ENCODE assay signal across 20 mouse cellular contexts in the genomic region with DNA sequence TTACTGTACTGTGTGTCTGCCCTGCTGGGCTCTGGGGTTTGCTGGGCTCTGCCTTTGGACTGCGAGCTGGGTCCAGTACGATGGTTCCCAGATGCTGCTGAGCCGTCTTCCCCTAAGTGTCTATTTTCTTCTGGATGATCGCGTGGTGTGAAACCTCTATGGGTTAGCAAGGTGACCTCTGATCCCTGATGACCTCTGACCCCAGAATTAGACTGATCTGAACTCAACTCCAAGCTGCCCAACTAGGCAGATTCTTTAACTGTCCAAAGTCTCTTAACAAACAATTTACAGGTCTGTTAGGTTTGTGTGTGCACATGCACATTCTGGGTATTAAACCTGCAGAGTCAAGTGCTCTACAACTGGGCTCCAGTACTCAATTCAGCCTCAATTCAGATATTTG. TPM values are rescaled to one million over a fixed set of nuclear protein-coding genes. Genes with fewer than 3 reads are reported as not detected.
DNase-seq lines count a peak whose midpoint lies in the region; ATAC-seq and TF ChIP-seq lines count a peak whose summit lies in the region.
"Had no signal": no experiment of that assay in that cellular context is flagged by ENCODE, and none has a peak within 500 bp of the region (broad histone marks: within the 10 kb centered on the region; RNA-seq: fewer than 3 reads in every experiment).

No protein-coding gene starts in this region.

- peak; percentile 22 for DNase-seq in kidney, adult 18-20 months
- peak; percentile 53 to 55 for DNase-seq in kidney, postnatal 36 days
- DNase-seq in kidney, postnatal 10 days = no peak
- DNase-seq in thymus, adult 2 months = peak; percentile 9
- DNase-seq in thymus, postnatal 14 days = no peak
- DNase-seq in adrenal gland, postnatal 14 days = no peak
- DNase-seq: adrenal gland, adult 8-10 months; cerebellum, adult 11 months; cerebellum, adult 8-10 months; cerebellum, postnatal 14 days; gastrocnemius, postnatal 10 days; heart, adult 18-20 months had no signal

- peaks cover 4% of the 10 kb centered on the region; the same call in 1 of the 2 replicates for H3K4me1 ChIP-seq in kidney, embryonic 16.5 days (ENCODE audit: insufficient read depth, low read length)
- H3K4me1 ChIP-seq in thymus, adult 2 months (replicated peaks; ENCODE audit: control insufficient read depth, insufficient read depth, low read length) = peaks cover 36% of the 10 kb centered on the region

- H3K27ac ChIP-seq in kidney, embryonic 16.5 days (ENCODE audit: low read length) = no peak overlapping the region
- H3K27ac ChIP-seq in thymus, adult 2 months (ENCODE audit: control insufficient read depth, insufficient read depth, low read length) = no peak overlapping the region
- H3K27ac ChIP-seq: embryonic facial prominence, embryonic 13.5 days; forebrain, embryonic 12.5 days; hindbrain, embryonic 10.5 days; hindbrain, embryonic 15.5 days had no signal

- no peak for TF ChIP-seq CTCF in thymus, adult 2 months (IDR thresholded peaks at IDR 0.05; ENCODE audit: borderline replicate concordance, control insufficient read depth, extremely low read depth, insufficient read depth, low read length, poor library complexity)

- H3K9ac ChIP-seq in kidney, embryonic 16.5 days (replicated peaks; ENCODE audit: low read length) = no peak overlapping the region
- H3K9ac ChIP-seq: embryonic facial prominence, embryonic 13.5 days; forebrain, embryonic 12.5 days; hindbrain, embryonic 15.5 days had no signal

- no peak for TF ChIP-seq POLR2A in thymus, adult 2 months (IDR thresholded peaks at IDR 0.05; ENCODE audit: control insufficient read depth, extremely low read depth, insufficient read depth, low read length, poor library complexity)

- H3K36me3 ChIP-seq in kidney, embryonic 16.5 days (ENCODE audit: insufficient read depth, low read length) = no peaks in the 10 kb centered on the region
- no peaks in the 10 kb centered on the region for H3K36me3 ChIP-seq in thymus, adult 2 months (ENCODE audit: control insufficient read depth, insufficient read depth, low read length)
- H3K36me3 ChIP-seq: embryonic facial prominence, embryonic 13.5 days; forebrain, embryonic 12.5 days; G1E; hindbrain, embryonic 10.5 days; hindbrain, embryonic 15.5 days had no signal

- no peak overlapping the region for H3K4me3 ChIP-seq in kidney, embryonic 16.5 days (ENCODE audit: low read length)
- H3K4me3 ChIP-seq in thymus, adult 2 months (ENCODE audit: control insufficient read depth, insufficient read depth, low read length) = no peak overlapping the region
- H3K4me3 ChIP-seq: embryonic facial prominence, embryonic 13.5 days; forebrain, embryonic 12.5 days; hindbrain, embryonic 10.5 days; hindbrain, embryonic 15.5 days had no signal

- 69% methylated on average over 5 of the region's 5 CpGs for WGBS in kidney, embryonic 16.5 days
- WGBS in thymus, adult 2 months = 93% methylated on average over 5 of the region's 5 CpGs

- H3K9me3 ChIP-seq in kidney, embryonic 16.5 days (ENCODE audit: low read length) = no peaks in the 10 kb centered on the region
- H3K9me3 ChIP-seq: embryonic facial prominence, embryonic 13.5 days; forebrain, embryonic 12.5 days; G1E; hindbrain, embryonic 10.5 days; hindbrain, embryonic 15.5 days had no signal

- ATAC-seq in kidney, embryonic 16.5 days (ENCODE audit: low FRiP score, low TSS enrichment) = no peak
- ATAC-seq: forebrain, embryonic 16.5 days had no signal

- H3K27me3 ChIP-seq in kidney, embryonic 16.5 days (ENCODE audit: insufficient read depth, low read length) = no peaks in the 10 kb centered on the region
- no peaks in the 10 kb centered on the region for H3K27me3 ChIP-seq in thymus, adult 2 months (ENCODE audit: control insufficient read depth, insufficient read depth, low read length)
- H3K27me3 ChIP-seq: embryonic facial prominence, embryonic 13.5 days; forebrain, embryonic 12.5 days; hindbrain, embryonic 15.5 days had no signal

- no peak overlapping the region for H3K4me2 ChIP-seq in kidney, embryonic 16.5 days (replicated peaks; ENCODE audit: low read depth, low read length)
- H3K4me2 ChIP-seq: embryonic facial prominence, embryonic 13.5 days; forebrain, embryonic 12.5 days; heart, embryonic 11.5 days; hindbrain, embryonic 15.5 days had no signal

RNA-seq across cellular contexts. Expression of gene Zfp148, which starts 37.5 kb away (rescaled TPM):
- polyA plus RNA-seq in kidney, embryonic 16.5 days (2015; fragmentation: Nextera tagmentation; extraction: Ambion mirVana) = 59.0 and 60.1 TPM in 2 replicates
- polyA plus RNA-seq in thymus, adult 2 months (2012; rRNA removed) = 22.5 and 23.4 TPM in 2 replicates
- total RNA-seq in adrenal gland, postnatal 14 days (2021) = 66.8 and 68.0 TPM in 2 replicates

Comparison
In these comparisons a context has a peak if more than half of its experiments do, and no peak if none do; other contexts are left out.
1. DNase-seq: peak in kidney, adult 18-20 months (single experiment), kidney, postnatal 36 days (2 of 2) and thymus, adult 2 months (single experiment); none in kidney, postnatal 10 days (single experiment), thymus, postnatal 14 days (single experiment) and adrenal gland, postnatal 14 days (single experiment).